Mouse (Mus musculus) ES-E14 (cell line): ENCODE measurements at regions not wholly inside any gene's neighbourhood (a gene's known extent, or its start where the extent isn't known, plus 50 kb on each side); places are given as distances from the start of the nearest gene placed in this dataset.

Source experiments
- DNase-seq: peaks from one replicate; pipeline ENCODE4 v3.0.0-alpha.2; 2013; ENCODE audit warnings: low read depth, low spot score
- H3K27ac ChIP-seq: 2 replicates; pipeline ENCODE4 v1.5.1; 2012; ENCODE audit warnings: low read depth, mild to moderate bottlenecking, low read length, moderate library complexity, mixed read lengths; ENCODE audit not compliant: poor library complexity, insufficient read depth, severe bottlenecking
- H3K36me3 ChIP-seq: 2 replicates; pipeline ENCODE4 v1.6.1; 2012; ENCODE audit warnings: mild to moderate bottlenecking, low read length, moderate library complexity, mixed read lengths; ENCODE audit not compliant: control insufficient read depth, poor library complexity, insufficient read depth, severe bottlenecking
- H3K4me1 ChIP-seq, 2 experiments: fragments of 150-350 bp in 1 of 2; sonication (generic) in 1 of 2; 2 replicates each; pipeline ENCODE4 v1.6.1; 2012; ENCODE audit warnings: low read length in 2 of 2, mild to moderate bottlenecking in 1 of 2, mixed read lengths in 1 of 2; ENCODE audit not compliant: control insufficient read depth in 2 of 2, insufficient read depth in 2 of 2, poor library complexity in 1 of 2
- H3K4me3 ChIP-seq, 2 experiments: fragments of 150-350 bp in 1 of 2; sonication (generic) in 1 of 2; 2 replicates each; pipeline ENCODE4 v1.5.1; 2012; ENCODE audit warnings: low read length in 2 of 2, low read depth in 1 of 2, mild to moderate bottlenecking in 1 of 2, mixed read lengths in 1 of 2; ENCODE audit not compliant: insufficient read depth in 1 of 2, poor library complexity in 1 of 2, severe bottlenecking in 1 of 2
- H3K9ac ChIP-seq: 2 replicates; pipeline ENCODE4 v1.6.1; 2012; ENCODE audit warnings: low read depth, mild to moderate bottlenecking, low read length, mixed read lengths; ENCODE audit not compliant: poor library complexity, insufficient read depth, severe bottlenecking
- H3K9me3 ChIP-seq: fragments of 150-350 bp; sonication (generic); 2 replicates; pipeline ENCODE4 v1.6.1; 2012; ENCODE audit warnings: low read depth, mild to moderate bottlenecking, low read length; ENCODE audit not compliant: control insufficient read depth, insufficient read depth
- CHD2 ChIP-seq: IDR thresholded peaks from 2 replicates; pipeline ENCODE4 v1.6.1; 2014; ENCODE audit warnings: mild to moderate bottlenecking, low read depth, low read length, inconsistent platforms
- HCFC1 ChIP-seq: IDR thresholded peaks from 2 replicates; pipeline ENCODE4 v1.6.1; 2012; ENCODE audit warnings: low read length, inconsistent platforms, borderline replicate concordance; ENCODE audit not compliant: insufficient read depth
- MAFK ChIP-seq: IDR thresholded peaks from 2 replicates; pipeline ENCODE4 v1.6.1; 2014; ENCODE audit warnings: mild to moderate bottlenecking, low read depth, low read length, inconsistent platforms; ENCODE audit not compliant: insufficient read depth
- ZC3H11A ChIP-seq: IDR thresholded peaks from 2 replicates; pipeline ENCODE4 v1.6.1; 2012; ENCODE audit warnings: low read depth, mild to moderate bottlenecking, inconsistent platforms, low read length, borderline replicate concordance
- ZNF384 ChIP-seq: IDR thresholded peaks from 2 replicates; pipeline ENCODE4 v1.6.1; 2012; ENCODE audit warnings: low read depth, low read length, inconsistent platforms
- in situ Hi-C, 2 experiments: fragments of 600-800 bp; cut with MboI; formaldehyde crosslinking; loops; one replicate each; pipeline ENCODE4 v1.15.1; 2025; ENCODE audit warnings: low sequenced_read_pairs in 2 of 2, inconsistent platforms in 1 of 2; ENCODE audit not compliant: unreplicated experiment in 2 of 2

- H3K27ac ChIP-seq, result no peak overlapping the region
- in situ Hi-C loops, result no loop called here
- no peak for DNase-seq
- no peaks in the 10 kb centered on the region for H3K36me3 ChIP-seq
- H3K9ac ChIP-seq, result no peak overlapping the region
- TF ChIP-seq ZNF384, result no peak
- TF ChIP-seq CHD2, result no peak
- no peak for TF ChIP-seq HCFC1
- no peak for TF ChIP-seq ZC3H11A
- no peak for TF ChIP-seq MAFK
- H3K4me3 ChIP-seq, result no peak overlapping the region
- no peaks in the 10 kb centered on the region for H3K4me1 ChIP-seq
- no peaks in the 10 kb centered on the region for H3K9me3 ChIP-seq
Observed at GRCm38 (mm10) chr16:74591896-74592295, 180.3 kb upstream of the Robo2 start.

- Histone ChIP-seq H3K9me3 (no peaks in the 10 kb centered on the region), H3K9ac (no peak overlapping the region), H3K4me3 (no peak overlapping the region), H3K4me1 (no peaks in the 10 kb centered on the region), H3K27ac (no peak overlapping the region), H3K36me3 (no peaks in the 10 kb centered on the region)
- no peak for TF ChIP-seq ZNF384
- TF ChIP-seq CHD2, result no peak
- no peak for TF ChIP-seq ZC3H11A
- TF ChIP-seq HCFC1, result no peak
- TF ChIP-seq MAFK, result no peak
- no peak for DNase-seq
- in situ Hi-C loops, result no loop called here
Observed at GRCm38 (mm10) chr16:74582645-74583423, 171.2 kb upstream of the Robo2 start.

- H3K27ac ChIP-seq, result no peak overlapping the region
- H3K36me3 ChIP-seq, result no peaks in the 10 kb centered on the region
- no peak for DNase-seq
- no peak overlapping the region for H3K9ac ChIP-seq
- H3K9me3 ChIP-seq, result no peaks in the 10 kb centered on the region
- H3K4me3 ChIP-seq, result no peak overlapping the region
- in situ Hi-C loops, result no loop called here
- H3K4me1 ChIP-seq, result no peaks in the 10 kb centered on the region
- no peak for TF ChIP-seq ZC3H11A
- TF ChIP-seq CHD2, result no peak
- no peak for TF ChIP-seq HCFC1
- no peak for TF ChIP-seq ZNF384
- no peak for TF ChIP-seq MAFK
Observed at GRCm38 (mm10) chr16:74548374-74548773, 136.7 kb upstream of the Robo2 start.

GRCm38 (mm10) chr16:74530531-74530930 is 118.9 kb upstream of the Robo2 start:
- no peak for DNase-seq
- no peaks in the 10 kb centered on the region for H3K36me3 ChIP-seq
- H3K27ac ChIP-seq, result no peak overlapping the region
- no peaks in the 10 kb centered on the region for H3K4me1 ChIP-seq
- no peak overlapping the region for H3K4me3 ChIP-seq
- no peaks in the 10 kb centered on the region for H3K9me3 ChIP-seq
- in situ Hi-C loops, result no loop called here
- TF ChIP-seq ZC3H11A, result no peak
- no peak for TF ChIP-seq ZNF384
- TF ChIP-seq HCFC1, result no peak
- TF ChIP-seq MAFK, result no peak
- no peak for TF ChIP-seq CHD2
- no peak overlapping the region for H3K9ac ChIP-seq

- H3K36me3 ChIP-seq, result no peaks in the 10 kb centered on the region
- H3K9ac ChIP-seq, result no peak overlapping the region
- no peak overlapping the region for H3K27ac ChIP-seq
- H3K4me3 ChIP-seq, result no peak overlapping the region
- TF ChIP-seq ZC3H11A, result no peak
- no peak for TF ChIP-seq HCFC1
- TF ChIP-seq MAFK, result no peak
- in situ Hi-C loops, result no loop called here
- no peaks in the 10 kb centered on the region for H3K4me1 ChIP-seq
- DNase-seq, result no peak
- H3K9me3 ChIP-seq, result no peaks in the 10 kb centered on the region
Observed at GRCm38 (mm10) chr16:74528245-74528644, 116.6 kb upstream of the Robo2 start.
